Mouse (Mus musculus): ENCODE measurements around the gene Rbm20. TPM values are rescaled to one million over a fixed set of nuclear protein-coding genes. Genes with fewer than 3 reads are reported as not detected.
"Not testable (repeated sequence)": the region's sequence is repeated elsewhere in the genome, so short reads cannot be mapped to it uniquely, and the experiment has no call there.

The Rbm20 gene
- polyA plus RNA-seq, 1 experiment, result not detected

- H3K27ac ChIP-seq (ENCODE audit: insufficient read depth, low read depth, low read length), result peak overlapping the region; percentile 77
- H3K4me1 ChIP-seq (ENCODE audit: control insufficient read depth, insufficient read depth, low read length), result peaks cover 16% of the 10 kb centered on the region
- TF ChIP-seq POLR2A (IDR thresholded peaks at IDR 0.05; ENCODE audit: borderline replicate concordance, low read depth, low read length), result no peak
- TF ChIP-seq CTCF (IDR thresholded peaks at IDR 0.05; ENCODE audit: low read depth, low read length), result no peak
- H3K4me3 ChIP-seq (ENCODE audit: insufficient read depth, low read length), result peak overlapping the region; percentile 60
Observed at GRCm38 (mm10) chr19:53901931-53902738, 225.0 kb downstream of the Rbm20 start.

GRCm38 (mm10) chr19:53902739-53903487 lies 225.8 kb downstream of the Rbm20 start:
- Histone ChIP-seq H3K4me1 (ENCODE audit: control insufficient read depth, insufficient read depth, low read length) (peaks cover 16% of the 10 kb centered on the region), H3K27ac (ENCODE audit: insufficient read depth, low read depth, low read length) (peak overlapping the region; percentile 77), H3K4me3 (ENCODE audit: insufficient read depth, low read length) (peak overlapping the region; percentile 96)
- TF ChIP-seq POLR2A (IDR thresholded peaks at IDR 0.05; ENCODE audit: borderline replicate concordance, low read depth, low read length) (no peak), CTCF (IDR thresholded peaks at IDR 0.05; ENCODE audit: low read depth, low read length) (no peak)

- peak; percentile 34; the same call in 1 of the 2 replicates for TF ChIP-seq CTCF (IDR thresholded peaks at IDR 0.05; ENCODE audit: low read depth, low read length)
- no peak for TF ChIP-seq POLR2A (IDR thresholded peaks at IDR 0.05; ENCODE audit: borderline replicate concordance, low read depth, low read length)
- Histone ChIP-seq H3K4me3 (ENCODE audit: insufficient read depth, low read length) (peak overlapping the region; percentile 96), H3K4me1 (ENCODE audit: control insufficient read depth, insufficient read depth, low read length) (peaks cover 19% of the 10 kb centered on the region), H3K27ac (ENCODE audit: insufficient read depth, low read depth, low read length) (peak overlapping the region; percentile 72)
Observed at GRCm38 (mm10) chr19:53903507-53904321, 226.6 kb downstream of the Rbm20 start.

- Histone ChIP-seq H3K27ac (ENCODE audit: insufficient read depth, low read depth, low read length) (no peak overlapping the region), H3K4me1 (ENCODE audit: control insufficient read depth, insufficient read depth, low read length) (peaks cover 17% of the 10 kb centered on the region), H3K4me3 (ENCODE audit: insufficient read depth, low read length) (peak overlapping the region; percentile 30)
- no peak for TF ChIP-seq CTCF (IDR thresholded peaks at IDR 0.05; ENCODE audit: low read depth, low read length)
- TF ChIP-seq POLR2A (IDR thresholded peaks at IDR 0.05; ENCODE audit: borderline replicate concordance, low read depth, low read length), result no peak
Observed at GRCm38 (mm10) chr19:53904833-53905480, 227.9 kb downstream of the Rbm20 start.

DNA sequence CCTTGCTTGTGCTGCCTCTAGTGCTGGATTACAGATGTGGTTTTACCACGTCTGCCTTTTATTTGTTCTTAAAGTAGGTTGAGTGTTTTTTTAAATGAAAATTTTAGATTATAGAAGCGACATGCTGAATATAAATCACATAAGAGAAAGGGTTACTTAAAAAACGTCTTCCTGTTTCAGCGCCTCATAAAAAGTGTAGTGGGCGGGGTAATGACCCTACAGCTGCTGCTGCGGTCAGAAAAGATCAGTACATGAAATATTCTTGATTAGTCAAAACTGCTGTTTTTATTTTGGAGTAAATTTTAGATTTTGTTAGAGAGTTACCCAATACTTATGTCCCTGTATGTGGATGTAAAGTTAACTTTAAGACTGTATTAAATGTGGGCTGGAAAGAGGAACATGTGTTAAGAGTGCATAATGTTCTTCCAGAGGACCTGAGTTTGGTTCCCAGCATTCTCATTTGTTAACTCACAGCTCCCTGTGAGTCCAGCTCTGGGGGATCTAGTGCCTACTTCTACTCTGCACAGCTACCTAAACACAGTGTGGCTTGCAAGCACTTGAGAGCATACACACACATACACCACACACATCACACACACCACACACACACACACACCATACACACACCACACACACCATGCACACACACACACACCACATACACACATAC lies 229.1 kb downstream of the Rbm20 start:
- Histone ChIP-seq H3K4me3 (ENCODE audit: insufficient read depth, low read length) (peak overlapping the region; percentile 25; the same call in 1 of the 2 replicates), H3K4me1 (ENCODE audit: control insufficient read depth, insufficient read depth, low read length) (peaks cover 17% of the 10 kb centered on the region), H3K27ac (ENCODE audit: insufficient read depth, low read depth, low read length) (no peak overlapping the region)
- TF ChIP-seq CTCF (IDR thresholded peaks at IDR 0.05; ENCODE audit: low read depth, low read length), result no peak
- no peak for TF ChIP-seq POLR2A (IDR thresholded peaks at IDR 0.05; ENCODE audit: borderline replicate concordance, low read depth, low read length)

DNA sequence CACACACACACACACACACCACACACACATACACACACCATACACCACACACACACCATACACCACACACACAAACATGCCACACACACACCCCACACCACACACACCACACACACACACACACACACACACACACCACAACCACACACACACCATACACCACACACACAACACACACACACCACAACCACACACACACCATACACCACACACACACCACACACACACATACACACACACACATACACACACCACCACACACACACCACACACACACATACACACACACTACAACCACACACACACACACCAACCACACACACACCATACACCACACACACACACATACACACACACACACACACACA lies 229.6 kb downstream of the Rbm20 start:
- not testable (repeated sequence) for H3K27ac ChIP-seq (ENCODE audit: insufficient read depth, low read depth, low read length)
- H3K4me1 ChIP-seq (ENCODE audit: control insufficient read depth, insufficient read depth, low read length), result peaks cover 17% of the 10 kb centered on the region
- peak overlapping the region; percentile 25; the same call in 1 of the 2 replicates for H3K4me3 ChIP-seq (ENCODE audit: insufficient read depth, low read length)

DNA sequence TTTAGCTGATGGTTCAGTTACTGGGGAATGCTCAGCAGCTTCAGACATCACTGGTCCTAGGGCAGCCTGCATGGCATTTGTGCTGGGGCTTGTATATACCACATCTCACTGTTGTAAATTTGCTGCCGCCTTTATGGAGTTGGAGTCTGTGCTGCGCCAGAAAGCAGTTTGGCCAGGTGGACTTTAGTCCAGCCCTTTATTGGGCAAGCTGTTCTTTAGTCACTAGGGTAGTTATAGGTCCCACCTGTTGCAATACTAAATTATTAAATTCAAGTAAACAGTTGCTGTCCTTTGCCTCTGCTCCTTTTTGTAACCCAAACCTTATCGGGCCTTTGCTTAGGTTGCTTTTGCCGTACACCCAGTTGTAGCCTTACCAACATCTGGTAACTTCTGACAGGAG lies 237.8 kb downstream of the Rbm20 start:
- no peak for TF ChIP-seq POLR2A (IDR thresholded peaks at IDR 0.05; ENCODE audit: borderline replicate concordance, low read depth, low read length)
- no peak overlapping the region for H3K27ac ChIP-seq (ENCODE audit: insufficient read depth, low read depth, low read length)
- no peak overlapping the region for H3K4me3 ChIP-seq (ENCODE audit: insufficient read depth, low read length)
- H3K4me1 ChIP-seq (ENCODE audit: control insufficient read depth, insufficient read depth, low read length), result no peaks in the 10 kb centered on the region

Other genes with a start within 250 kb of the Rbm20 start
- gene Dusp5, start 148.2 kb upstream of the Rbm20 start, polyA plus RNA-seq (2012; ENCODE audit: insufficient read depth, insufficient read length, missing spikeins), result 0.97 and 1.8 TPM in 2 replicates
- 62.6 and 67.3 TPM in 2 replicates for gene Nutf2-ps1, start 88.2 kb upstream of the Rbm20 start, polyA plus RNA-seq (2012; ENCODE audit: insufficient read depth, insufficient read length, missing spikeins)
- gene Smc3, start 76.9 kb upstream of the Rbm20 start, polyA plus RNA-seq (2012; ENCODE audit: insufficient read depth, insufficient read length, missing spikeins), result 40.6 and 41.7 TPM in 2 replicates
- gene Pdcd4, start 214.9 kb downstream of the Rbm20 start, polyA plus RNA-seq (2012; ENCODE audit: insufficient read depth, insufficient read length, missing spikeins), result 36.7 and 41.5 TPM in 2 replicates

Data from bone marrow macrophage, adult 2 months (primary cell).